18 mouse cellular contexts compared by ENCODE assay signal in the genomic region with DNA sequence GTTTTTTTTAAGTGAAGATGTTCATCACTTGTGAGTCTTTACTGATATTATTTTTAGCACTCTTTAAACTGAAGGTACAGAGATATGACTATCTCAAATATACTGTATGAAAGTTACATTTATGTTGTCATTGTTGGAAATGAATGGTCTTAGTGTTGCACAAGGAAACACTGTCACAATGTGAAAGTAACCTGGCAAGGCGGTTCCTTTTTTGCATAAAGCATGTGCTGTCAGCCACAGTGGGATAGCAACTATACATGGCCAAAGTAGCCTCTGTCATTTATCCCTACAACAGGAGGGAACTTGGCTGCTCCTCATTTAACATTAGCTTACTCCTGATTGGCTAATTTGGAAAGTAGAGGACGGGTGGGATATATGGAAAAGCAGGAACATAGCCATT.
DNase-seq lines count a peak whose midpoint lies in the region; ATAC-seq lines count a peak whose summit lies in the region.
"Had no signal": no experiment of that assay in that cellular context is flagged by ENCODE, and none has a peak within 500 bp of the region (broad histone marks: within the 10 kb centered on the region; RNA-seq: fewer than 3 reads in every experiment).

No protein-coding gene starts in this region.

- DNase-seq in A20 (ENCODE audit: low read depth, low spot score), result peak; percentile 18
- no peak for DNase-seq in left cerebral cortex, postnatal 4 days
- DNase-seq in heart, postnatal 25 days (ENCODE audit: low spot score), result no peak
- DNase-seq: adrenal gland, adult 8-10 months; adrenal gland, postnatal 14 days; adrenal gland, postnatal 36 days; cerebellum, adult 11-12 months; cerebellum, adult 2 months; cerebellum, adult 9-10 months; cerebellum, postnatal 10 days; cerebellum, postnatal 25 days; forebrain, postnatal 0 days had no signal

- ATAC-seq in granulocyte monocyte progenitor cell, adult 5-6 weeks (replicated peaks; ENCODE audit: poor library complexity, severe bottlenecking), result peak; percentile 88
- ATAC-seq in megakaryocyte progenitor cell, adult 5-6 weeks (replicated peaks; ENCODE audit: poor library complexity), result peak; percentile 58
- ATAC-seq: activated CD4-positive, CD25-positive, alpha-beta regulatory T cell, adult 4 months; forebrain, embryonic 13.5 days; forebrain, embryonic 15.5 days; forebrain, postnatal 0 days; Patski had no signal

- intact Hi-C loops in left cerebral cortex, postnatal 4 days (cut with DNase I), result no loop called here
- intact Hi-C loops in heart, postnatal 25 days (cut with DNase I), result no loop called here
